Mouse (Mus musculus) kidney, postnatal 10 days (tissue): ENCODE measurements around the gene Lnpk.

ENCODE experiments used
- DNase-seq: peaks from one replicate; pipeline ENCODE4 v3.0.0; 2021; ENCODE audit warnings: mixed read lengths

Gene Lnpk

GRCm38 (mm10) chr2:74578843-74579489 is at the start of gene Lnpk:
Lnpk (minus strand) TSS chr2:74579435.
- DNase-seq = peak; percentile 96

GRCm38 (mm10) chr2:74620368-74620767 is 41.1 kb upstream of the Lnpk start:
- DNase-seq = no peak

DNA sequence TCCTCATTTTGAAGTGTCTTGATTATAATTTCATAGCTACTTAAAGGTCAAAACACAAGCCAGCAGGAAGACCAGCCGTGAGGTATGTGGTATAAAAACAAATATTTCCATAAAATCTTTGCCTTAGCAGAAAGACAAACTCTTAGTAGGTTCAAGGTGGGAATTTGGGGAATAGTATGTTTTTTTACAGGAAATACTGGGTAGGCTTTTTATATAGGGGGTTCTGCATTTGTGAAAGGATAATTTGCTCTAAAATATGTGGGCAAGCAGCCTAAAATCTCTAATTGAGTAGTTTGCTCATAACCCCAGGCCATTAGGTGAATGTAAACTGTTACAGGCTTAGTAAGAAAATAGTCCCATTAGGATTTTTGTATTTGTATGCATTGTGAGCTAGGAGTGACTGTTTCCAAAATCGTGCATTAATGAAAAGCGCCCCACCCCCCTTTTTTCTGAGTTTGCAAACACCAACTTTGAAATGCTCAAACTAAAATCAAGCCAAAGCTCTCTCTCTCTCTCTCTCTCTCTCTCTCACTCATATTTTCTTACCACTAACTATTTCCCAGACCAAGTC is 40.5 kb upstream of the Lnpk start:
- DNase-seq = no peak

DNA sequence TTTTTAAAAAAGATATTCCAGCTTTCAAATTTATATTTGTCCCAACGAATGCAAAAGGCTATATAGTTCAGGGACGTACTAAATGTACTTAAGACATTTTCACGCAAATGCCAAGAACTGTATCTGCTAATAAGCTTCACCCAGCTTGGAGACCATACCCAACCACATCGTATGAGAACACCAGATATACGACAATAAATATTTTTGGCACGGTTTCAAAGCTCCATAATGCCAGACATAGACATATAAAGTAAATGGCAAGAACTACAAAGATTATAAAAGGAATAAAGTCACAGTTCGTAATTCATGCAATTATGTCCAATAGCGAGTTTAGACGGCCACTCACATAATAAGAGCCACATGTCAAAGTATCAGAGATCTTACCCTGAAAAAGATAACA is 38.5 kb upstream of the Lnpk start:
- DNase-seq = no peak

GRCm38 (mm10) chr2:74611406-74611805 is 32.2 kb upstream of the Lnpk start:
- no peak for DNase-seq

DNA sequence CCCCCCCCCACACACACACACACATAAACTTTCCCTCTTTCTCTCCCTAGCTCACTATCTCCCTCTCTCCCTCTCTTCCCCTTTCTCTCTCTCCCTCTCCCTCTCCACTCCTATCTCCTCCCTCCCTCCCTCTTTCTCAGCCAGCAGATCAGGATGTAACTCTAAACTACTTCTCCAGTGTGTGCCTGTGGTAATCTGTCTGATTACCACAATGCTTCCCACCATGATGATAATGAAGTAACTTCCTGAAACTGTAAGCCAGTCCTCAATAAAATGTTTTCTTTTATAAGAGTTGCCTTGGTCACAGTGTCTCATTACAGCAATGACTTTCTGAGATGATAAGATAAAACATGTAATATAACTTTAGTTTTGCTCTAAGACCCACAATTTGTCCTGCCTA is 30.1 kb upstream of the Lnpk start:
- DNase-seq = no peak

DNA sequence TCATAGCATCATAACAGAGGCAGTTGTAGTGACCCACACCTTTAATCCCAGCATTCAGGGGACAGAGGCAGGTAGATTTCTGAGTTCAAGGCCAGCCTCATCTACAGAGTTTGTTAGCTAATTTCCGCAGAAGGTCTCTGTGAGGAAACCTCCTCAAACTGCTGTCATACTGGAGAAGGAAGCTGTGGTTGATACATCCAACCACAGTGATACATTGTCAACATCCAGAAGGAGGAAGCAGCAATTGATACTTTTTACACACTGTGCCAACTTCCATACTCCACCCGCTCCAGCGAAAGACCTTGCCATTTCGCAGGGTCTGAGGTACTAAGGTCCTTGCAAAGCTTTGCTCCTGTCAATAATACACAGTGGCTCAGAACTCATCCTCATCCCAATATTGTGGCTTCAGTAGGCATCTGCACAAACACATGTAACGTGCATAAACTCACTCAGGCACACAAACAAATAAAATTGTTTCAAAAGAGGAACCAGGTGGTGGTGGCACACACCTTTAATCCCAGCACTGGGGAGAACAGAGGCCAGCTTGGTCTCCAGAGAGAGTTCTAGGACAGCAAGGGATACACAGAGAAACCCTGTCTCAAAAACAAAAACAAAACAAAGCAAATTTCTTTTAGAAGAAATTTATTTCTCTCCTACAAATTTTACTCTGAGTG is 27.0 kb upstream of the Lnpk start:
- DNase-seq = no peak

DNA sequence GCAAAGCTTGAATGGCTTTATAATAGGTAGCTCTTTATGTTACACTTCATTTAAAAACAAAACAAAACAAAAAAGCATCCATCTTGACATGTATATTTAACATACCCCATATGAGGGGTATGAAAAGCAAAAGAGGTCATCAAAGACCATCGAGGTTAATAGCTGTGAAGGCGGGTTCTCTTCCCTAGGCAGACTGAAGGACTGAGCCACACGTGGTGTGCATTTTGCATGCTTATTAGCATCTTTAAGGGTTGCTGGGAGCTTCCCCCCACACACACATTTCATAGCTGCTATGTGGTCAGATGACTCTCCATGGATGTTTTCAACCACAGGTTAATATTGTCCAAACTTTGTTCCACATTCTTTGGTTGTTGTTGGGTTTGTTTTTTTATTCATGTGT is 24.8 kb upstream of the Lnpk start:
- DNase-seq = no peak

DNA sequence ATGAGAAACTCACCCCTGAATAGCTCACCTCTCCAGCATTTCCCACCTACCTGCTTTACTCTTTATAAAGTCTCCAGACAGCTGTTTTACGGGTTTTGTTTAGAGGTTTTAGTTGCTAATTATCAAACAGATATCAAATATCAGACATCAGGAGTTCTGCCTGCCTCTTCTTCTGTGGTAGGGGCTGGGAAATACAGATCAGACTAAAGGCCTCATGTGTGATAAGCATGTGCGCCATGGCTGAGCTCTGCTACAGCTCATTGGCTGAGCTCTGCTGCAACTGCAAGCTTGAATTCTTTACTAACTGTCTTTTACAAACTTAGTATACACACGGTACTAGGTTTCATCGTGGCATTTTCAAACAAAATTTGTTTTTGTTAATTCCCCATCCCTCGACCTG is 23.2 kb upstream of the Lnpk start:
- no peak for DNase-seq

DNA sequence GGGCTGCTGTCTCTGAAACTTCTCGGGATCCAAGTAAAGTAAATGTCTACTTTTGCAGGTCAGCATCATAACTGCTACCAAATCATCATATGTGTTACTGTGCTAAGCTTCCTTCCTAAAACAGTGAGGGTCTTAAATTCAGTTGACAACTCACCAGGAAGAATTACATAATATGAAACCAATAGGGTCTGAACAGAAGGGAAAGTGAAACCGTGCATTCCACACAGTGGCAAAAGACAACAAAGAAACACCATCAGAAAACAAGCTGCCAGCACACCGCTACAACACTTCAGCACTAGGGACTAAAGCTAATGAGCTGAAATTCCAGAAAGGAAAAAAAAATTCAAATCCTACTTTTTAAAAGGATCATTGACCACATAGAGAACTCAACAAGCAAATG is 17.9 kb upstream of the Lnpk start:
- no peak for DNase-seq

- DNase-seq = no peak
Measured at GRCm38 (mm10) chr2:74596094-74596493, 16.9 kb upstream of the Lnpk start.

GRCm38 (mm10) chr2:74578146-74578842 is 941 bp downstream of the Lnpk start:
- peak; percentile 56 for DNase-seq

DNA sequence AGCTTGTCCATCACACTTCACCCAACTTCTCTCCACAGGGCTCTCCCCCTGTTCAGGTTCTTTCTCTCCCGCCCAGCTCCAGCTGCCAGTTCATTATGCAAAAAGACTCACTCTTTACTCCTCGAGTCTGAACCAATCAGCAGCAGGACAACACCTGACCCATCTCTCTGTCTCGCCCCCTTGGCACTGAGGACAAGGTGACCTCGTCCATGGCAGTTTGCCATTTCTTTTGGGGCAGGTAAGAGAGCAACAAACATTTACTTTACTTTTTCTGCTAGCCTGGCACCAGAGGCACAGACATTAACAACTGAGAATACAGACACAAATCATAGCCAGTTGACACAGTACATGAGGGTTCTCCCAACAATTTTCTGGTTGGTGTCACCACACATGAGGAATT is 8.8 kb downstream of the Lnpk start:
- no peak for DNase-seq

GRCm38 (mm10) chr2:74559822-74560221 is 19.4 kb downstream of the Lnpk start:
- DNase-seq = no peak

DNA sequence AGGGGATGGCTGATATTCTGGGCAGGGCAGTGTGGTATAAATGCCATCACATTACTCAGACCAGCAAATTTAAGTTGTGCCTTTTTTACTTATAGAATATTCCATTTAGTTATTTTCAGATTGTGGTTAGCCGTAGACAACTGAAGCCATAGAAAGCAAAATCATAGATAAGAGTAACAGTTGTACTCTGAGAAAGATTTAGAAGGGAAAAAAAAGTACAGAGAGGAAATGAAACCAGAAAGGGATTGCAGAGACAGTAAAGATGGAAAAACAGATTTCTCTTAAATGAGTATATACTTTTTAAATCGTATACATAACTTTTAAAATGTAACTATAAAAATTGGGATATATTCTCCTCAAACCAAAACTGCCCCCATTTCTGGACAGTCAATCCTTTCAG is 20.1 kb downstream of the Lnpk start:
- no peak for DNase-seq

DNA sequence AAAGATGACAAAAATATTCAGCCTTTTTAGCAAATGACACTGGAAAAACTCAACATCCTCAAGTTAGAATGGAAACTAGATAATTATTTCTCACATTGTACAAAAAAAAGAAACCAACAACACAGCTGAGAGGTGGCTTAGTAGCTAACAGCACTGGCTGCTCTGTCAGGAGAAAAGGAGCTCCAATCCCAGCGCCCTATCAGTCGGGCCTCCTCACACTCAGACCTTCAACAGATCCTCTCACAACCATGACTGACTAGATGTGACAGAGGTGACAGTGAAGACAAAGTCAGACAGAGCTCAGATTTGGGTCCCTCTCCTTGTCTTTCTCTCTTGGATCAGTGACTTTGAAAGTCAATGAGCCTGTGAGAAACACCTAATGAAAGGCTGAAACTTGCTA is 21.8 kb downstream of the Lnpk start:
- no peak for DNase-seq

DNA sequence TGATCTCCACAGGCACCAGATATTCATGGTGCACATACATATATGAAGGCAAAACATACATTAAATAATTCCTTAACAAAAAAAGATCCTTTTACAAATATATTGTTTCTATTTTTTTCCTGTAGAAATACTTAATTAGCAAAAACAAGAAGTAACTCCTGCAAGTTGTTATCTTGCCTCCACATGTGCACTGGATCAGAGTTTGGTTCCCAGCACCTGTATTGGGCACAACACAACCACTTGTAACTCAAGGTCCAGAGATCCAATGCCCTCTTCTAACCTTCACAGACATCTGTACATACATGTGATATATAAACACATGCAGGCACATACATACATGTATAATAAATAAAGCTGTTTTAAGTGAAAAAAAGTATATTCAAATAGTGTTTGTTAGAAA is 27.3 kb downstream of the Lnpk start:
- DNase-seq = no peak

DNA sequence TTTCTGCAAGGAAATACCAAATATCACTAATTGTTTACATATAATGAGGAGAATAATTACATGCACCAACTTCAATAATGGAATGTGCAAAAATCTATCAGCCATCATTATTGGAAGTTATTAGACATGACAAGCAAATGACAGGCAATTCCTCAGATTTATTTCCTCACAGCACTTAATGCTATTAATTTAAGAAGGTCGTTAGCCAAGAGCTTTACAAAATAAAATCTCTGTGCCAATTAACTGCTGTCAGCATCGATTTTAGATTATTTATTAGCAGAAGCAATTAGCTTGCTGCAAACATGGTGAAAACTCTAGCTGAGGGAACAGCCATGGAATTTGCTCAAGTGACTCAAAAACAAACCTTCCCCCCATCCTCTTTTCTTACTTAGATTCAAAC is 30.9 kb downstream of the Lnpk start:
- no peak for DNase-seq

DNA sequence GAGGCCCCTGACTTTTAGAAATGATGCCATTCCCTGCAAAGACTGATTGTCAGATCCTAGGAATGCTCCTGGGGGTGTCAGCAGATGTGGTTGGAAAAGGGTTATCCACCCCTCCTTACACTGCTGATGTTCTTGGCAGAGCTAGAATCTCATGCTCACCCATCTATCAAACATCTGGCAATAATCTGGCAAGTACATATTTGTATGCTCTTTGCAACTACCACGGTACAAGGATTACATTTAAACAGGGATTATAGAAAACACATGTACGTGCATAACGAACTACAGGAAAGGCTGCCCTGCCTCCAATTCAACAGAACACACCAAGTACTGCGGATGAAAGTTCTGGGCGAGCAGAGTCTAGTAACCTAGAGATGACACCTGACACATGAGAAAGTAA is 70.9 kb downstream of the Lnpk start:
- no peak for DNase-seq

- no peak for DNase-seq
Measured at GRCm38 (mm10) chr2:74506439-74506838, 72.8 kb downstream of the Lnpk start.

- DNase-seq = no peak
Measured at GRCm38 (mm10) chr2:74500307-74500706, 78.9 kb downstream of the Lnpk start.

DNA sequence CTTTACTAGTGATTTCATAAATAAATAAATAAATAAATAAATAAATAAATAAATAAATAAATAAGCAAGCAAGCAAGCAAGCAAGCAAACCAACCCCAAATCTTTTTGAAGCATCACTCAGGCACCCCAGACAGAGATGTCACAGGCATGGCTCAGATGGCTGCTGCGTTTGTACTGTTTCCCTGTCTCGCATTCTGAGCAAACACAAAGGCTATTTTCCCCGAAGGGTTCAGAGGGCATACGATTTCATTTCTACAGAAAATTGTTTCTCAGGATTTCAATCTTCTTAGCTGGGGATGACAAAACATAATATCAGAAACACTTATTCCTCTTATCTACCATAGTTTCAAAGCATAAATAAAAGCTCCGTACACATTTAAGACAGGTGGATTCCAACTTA is 81.4 kb downstream of the Lnpk start:
- no peak for DNase-seq

GRCm38 (mm10) chr2:74491426-74491825 is 87.8 kb downstream of the Lnpk start:
- no peak for DNase-seq

GRCm38 (mm10) chr2:74490186-74490585 is 89.0 kb downstream of the Lnpk start:
- DNase-seq = no peak
